Mouse (Mus musculus) midbrain, embryonic 16.5 days (tissue): ENCODE results near the gene Hoxd11. TPM values are rescaled to one million over a fixed set of nuclear protein-coding genes. Genes with fewer than 3 reads are reported as not detected.
A peak's percentile ranks its signal among the peaks of the same experiment; 100 is the strongest.

Experiments used
- ATAC-seq: fragments of 200-750 bp; cut with Nextera tagmentation; 2 replicates; pipeline ENCODE4 v1.8.0; 2017; ENCODE audit warnings: moderate TSS enrichment
- H3K27ac ChIP-seq: fragments of 300-500 bp; sonication (generic); 2 replicates; pipeline ENCODE4 v1.5.1; 2014; ENCODE audit warnings: mild to moderate bottlenecking, low read length, mixed read lengths
- H3K27me3 ChIP-seq: fragments of 300-500 bp; sonication (generic); 2 replicates; pipeline ENCODE4 v1.6.1; 2014; ENCODE audit warnings: low read depth, low read length, mixed read lengths; ENCODE audit not compliant: control insufficient read depth, insufficient read depth
- H3K36me3 ChIP-seq: fragments of 300-500 bp; sonication (generic); 2 replicates; pipeline ENCODE4 v1.6.1; 2014; ENCODE audit warnings: mild to moderate bottlenecking, low read length, moderate library complexity, mixed read lengths; ENCODE audit not compliant: control insufficient read depth, insufficient read depth
- H3K4me1 ChIP-seq: fragments of 300-500 bp; sonication (generic); 2 replicates; pipeline ENCODE4 v1.6.1; 2014; ENCODE audit warnings: mild to moderate bottlenecking, low read length, mixed read lengths; ENCODE audit not compliant: control insufficient read depth, insufficient read depth
- H3K4me2 ChIP-seq: fragments of 300-500 bp; sonication (generic); 2 replicates; pipeline ENCODE4 v1.6.1; 2014; ENCODE audit warnings: mild to moderate bottlenecking, low read length, mixed read lengths
- H3K4me3 ChIP-seq: fragments of 300-500 bp; sonication (generic); 2 replicates; pipeline ENCODE4 v1.5.1; 2014; ENCODE audit warnings: low read depth, mild to moderate bottlenecking, low read length, moderate library complexity, mixed read lengths
- H3K9ac ChIP-seq: fragments of 300-500 bp; sonication (generic); 2 replicates; pipeline ENCODE4 v1.6.1; 2014; ENCODE audit warnings: low read depth, low read length, mixed read lengths
- H3K9me3 ChIP-seq: fragments of 300-500 bp; sonication (generic); replicated peaks from 2 replicates; pipeline ENCODE4 v1.6.1; 2014; ENCODE audit warnings: mild to moderate bottlenecking, low read length, mixed read lengths; ENCODE audit not compliant: control insufficient read depth, poor library complexity, severe bottlenecking
- WGBS: fragments of 180-500 bp; shearing (Covaris S2); extraction: QIAGEN DNeasy Blood & Tissue Kit; methylation state at CpG from one replicate; pipeline ENCODE4 v1.1.7; 2014; 5-methylcytosine and 5-hydroxymethylcytosine counted together
- polyA plus RNA-seq: library from polyadenylated mRNA; unstranded; fragments of >200 nt; fragmentation: Nextera tagmentation; extraction: Ambion mirVana; gene quantifications from 2 replicates; pipeline ENCODE4 v1.2.1, GENCODE M21; 2015

Hoxd11 gene
- polyA plus RNA-seq, 1 experiment from 2014 or later: not detected

DNA sequence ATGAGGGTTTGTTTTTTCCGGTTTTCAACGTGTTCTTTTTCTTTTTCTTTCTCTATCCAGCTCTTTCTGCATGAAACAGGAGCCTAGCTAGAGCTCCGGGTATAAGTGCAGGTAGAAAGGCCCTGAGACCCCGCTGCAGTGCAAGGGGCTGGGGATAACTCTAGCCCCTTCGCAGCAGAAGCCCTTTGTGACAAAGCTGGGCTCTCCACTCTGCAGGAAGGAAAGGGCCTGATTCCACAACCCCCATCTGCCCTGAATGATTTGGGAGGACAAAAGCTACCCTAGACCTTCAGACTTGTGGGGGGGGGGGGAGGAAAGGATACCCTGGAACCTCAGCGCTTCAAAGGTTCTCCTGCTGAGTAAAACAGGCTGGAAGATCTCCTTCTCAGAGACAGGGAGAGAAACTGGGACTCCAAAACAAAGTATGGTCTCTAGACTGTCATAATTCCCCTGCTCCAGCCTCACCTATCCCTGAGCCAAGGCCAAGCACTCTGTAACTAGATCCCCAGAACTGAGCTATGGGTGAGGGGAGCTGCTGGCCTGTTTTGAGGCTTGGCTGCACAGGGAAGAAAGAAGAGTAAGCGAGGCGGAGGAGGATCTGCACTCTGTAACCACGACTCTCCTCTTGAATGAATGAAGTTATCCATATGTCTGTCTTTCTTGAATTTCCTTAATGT lies 2.8 kb upstream of the Hoxd11 start:
- no peaks in the 10 kb centered on the region for H3K9me3 ChIP-seq
- peaks cover 97% of the 10 kb centered on the region for H3K27me3 ChIP-seq
- peaks cover 3% of the 10 kb centered on the region; the same call in 1 of the 2 replicates for H3K4me1 ChIP-seq
- WGBS: 3% methylated on average over 9 of the region's 9 CpGs
- H3K4me2 ChIP-seq: no peak overlapping the region
- no peak overlapping the region for H3K9ac ChIP-seq
- no peak for ATAC-seq
- H3K27ac ChIP-seq: no peak overlapping the region
- H3K4me3 ChIP-seq: no peak overlapping the region
- no peaks in the 10 kb centered on the region for H3K36me3 ChIP-seq

DNA sequence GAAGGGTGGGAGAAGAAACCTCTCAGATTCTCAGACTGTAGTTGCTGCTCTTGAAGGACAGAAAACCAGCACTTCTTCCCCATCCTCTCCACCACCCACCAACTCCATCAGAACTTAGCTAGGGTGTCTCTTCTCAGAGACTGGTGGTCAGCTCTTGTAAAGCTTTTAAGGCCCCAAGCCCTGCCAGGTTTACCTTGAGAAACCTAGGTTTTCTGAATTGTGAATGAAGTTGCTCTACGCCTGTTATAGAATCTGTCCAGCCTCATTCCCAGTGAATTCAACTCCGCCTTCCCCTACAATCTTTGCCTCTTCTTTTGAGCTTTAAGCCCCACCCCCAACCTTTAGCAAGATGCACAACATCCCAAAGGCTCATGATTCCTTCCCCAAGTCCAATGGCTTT lies 2.3 kb upstream of the Hoxd11 start:
- H3K27me3 ChIP-seq: peaks cover 98% of the 10 kb centered on the region
- ATAC-seq: no peak
- no peak overlapping the region for H3K27ac ChIP-seq
- H3K4me1 ChIP-seq: peaks cover 6% of the 10 kb centered on the region; the same call in 1 of the 2 replicates
- no peaks in the 10 kb centered on the region for H3K9me3 ChIP-seq
- no peak overlapping the region for H3K9ac ChIP-seq
- 15% methylated on average over 2 of the region's 2 CpGs for WGBS
- H3K4me3 ChIP-seq: no peak overlapping the region
- H3K4me2 ChIP-seq: no peak overlapping the region
- H3K36me3 ChIP-seq: no peaks in the 10 kb centered on the region

DNA sequence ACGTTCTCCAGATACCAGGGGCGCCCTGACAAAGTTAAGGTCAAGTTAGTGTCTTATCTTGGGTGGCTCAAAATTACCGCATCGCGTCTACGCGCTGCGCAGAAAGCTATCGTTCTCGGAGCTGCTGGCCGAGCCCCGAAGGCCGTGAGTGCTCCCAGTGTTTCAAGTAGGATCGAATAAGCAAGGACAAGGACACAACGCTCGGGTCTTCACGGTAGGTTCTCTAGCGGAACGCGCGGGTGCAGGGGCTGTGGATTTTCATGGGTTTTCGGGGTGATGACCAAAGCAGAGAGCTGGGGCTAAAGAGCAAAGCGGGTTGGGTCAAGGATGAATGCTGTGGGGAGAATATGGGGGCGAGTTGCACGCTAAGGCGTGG lies 227 bp downstream of the Hoxd11 start:
- under 1% methylated on average over 26 of the region's 26 CpGs for WGBS
- no peak for ATAC-seq
- no peak overlapping the region for H3K4me3 ChIP-seq

DNA sequence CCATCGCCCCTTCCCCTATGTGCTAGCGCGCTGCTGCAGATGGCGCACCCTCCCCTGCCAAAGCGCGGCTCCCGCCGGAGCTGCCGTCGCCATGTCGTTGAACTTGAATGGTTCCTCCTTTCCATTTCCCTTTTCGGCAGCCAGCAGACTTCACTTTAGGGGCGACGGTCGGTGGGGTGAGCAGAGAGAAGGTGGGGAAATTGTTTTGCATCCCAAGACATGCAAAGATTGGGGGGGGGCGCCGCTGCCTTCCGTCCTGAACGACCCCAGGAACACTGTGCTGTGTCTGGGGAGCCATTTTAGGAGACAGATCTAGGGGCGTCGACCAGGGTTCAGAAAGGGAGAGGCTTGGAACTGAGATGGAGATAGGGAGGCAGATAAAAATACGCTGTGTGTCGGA lies 623 bp downstream of the Hoxd11 start:
- WGBS: under 1% methylated on average over 23 of the region's 23 CpGs
- no peaks in the 10 kb centered on the region for H3K9me3 ChIP-seq
- H3K4me3 ChIP-seq: no peak overlapping the region
- H3K4me2 ChIP-seq: no peak overlapping the region
- 0 out of 2 replicates have a peak, but pooled peaks cover 6% of the 10 kb centered on the region for H3K4me1 ChIP-seq
- no peak overlapping the region for H3K9ac ChIP-seq
- H3K36me3 ChIP-seq: no peaks in the 10 kb centered on the region
- peaks cover 99% of the 10 kb centered on the region for H3K27me3 ChIP-seq
- H3K27ac ChIP-seq: no peak overlapping the region
- no peak for ATAC-seq

More for the DNA sequence above, 227 bp downstream of the Hoxd11 start:
- Histone ChIP-seq H3K4me2 (no peak overlapping the region), H3K4me1 (0 out of 2 replicates have a peak, but pooled peaks cover 6% of the 10 kb centered on the region), H3K36me3 (no peaks in the 10 kb centered on the region), H3K27me3 (peaks cover 97% of the 10 kb centered on the region), H3K27ac (no peak overlapping the region), H3K9ac (no peak overlapping the region), H3K9me3 (no peaks in the 10 kb centered on the region)

DNA sequence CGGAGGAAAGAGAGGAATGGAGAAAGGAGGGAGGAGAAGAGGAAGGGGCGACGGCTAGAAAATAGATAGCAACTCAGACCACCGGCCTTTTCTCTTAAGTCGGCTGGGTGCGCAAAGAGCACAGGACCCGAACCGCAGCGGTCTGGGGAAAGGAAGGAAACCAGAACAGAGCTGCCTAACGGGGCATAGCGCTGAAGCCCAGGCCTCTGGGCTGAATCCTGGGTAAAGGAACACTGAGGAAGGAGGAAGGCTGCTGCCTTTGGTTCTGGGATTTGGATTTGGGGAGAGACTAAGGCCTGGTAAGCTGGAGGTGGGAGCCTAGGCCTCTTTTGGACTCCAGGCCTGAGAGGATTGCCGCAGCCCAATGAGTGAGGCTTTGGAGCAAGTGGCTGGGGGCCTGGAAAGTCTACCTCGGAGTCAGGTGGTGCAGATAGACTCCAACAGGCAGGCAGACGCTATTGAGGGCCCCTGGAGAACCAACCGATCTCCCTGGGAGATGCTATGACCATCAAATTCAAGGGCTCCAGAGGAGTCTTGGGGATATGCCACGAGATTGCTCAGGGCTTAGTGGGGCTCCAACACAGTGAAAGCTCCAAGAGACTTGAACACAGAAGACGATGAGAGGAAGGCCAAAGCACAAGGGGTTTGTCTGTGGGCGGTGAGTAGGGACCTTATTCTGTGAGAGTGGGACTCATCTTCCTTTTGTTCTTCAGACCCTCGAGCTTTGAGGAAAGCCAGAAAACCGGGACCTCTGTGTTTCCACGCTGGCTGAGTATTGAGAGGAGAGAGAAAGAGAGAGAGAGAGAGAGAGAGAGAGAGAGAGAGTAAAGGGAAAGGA lies 1.4 kb downstream of the Hoxd11 start:
- no peak for ATAC-seq
- H3K9ac ChIP-seq: no peak overlapping the region

DNA sequence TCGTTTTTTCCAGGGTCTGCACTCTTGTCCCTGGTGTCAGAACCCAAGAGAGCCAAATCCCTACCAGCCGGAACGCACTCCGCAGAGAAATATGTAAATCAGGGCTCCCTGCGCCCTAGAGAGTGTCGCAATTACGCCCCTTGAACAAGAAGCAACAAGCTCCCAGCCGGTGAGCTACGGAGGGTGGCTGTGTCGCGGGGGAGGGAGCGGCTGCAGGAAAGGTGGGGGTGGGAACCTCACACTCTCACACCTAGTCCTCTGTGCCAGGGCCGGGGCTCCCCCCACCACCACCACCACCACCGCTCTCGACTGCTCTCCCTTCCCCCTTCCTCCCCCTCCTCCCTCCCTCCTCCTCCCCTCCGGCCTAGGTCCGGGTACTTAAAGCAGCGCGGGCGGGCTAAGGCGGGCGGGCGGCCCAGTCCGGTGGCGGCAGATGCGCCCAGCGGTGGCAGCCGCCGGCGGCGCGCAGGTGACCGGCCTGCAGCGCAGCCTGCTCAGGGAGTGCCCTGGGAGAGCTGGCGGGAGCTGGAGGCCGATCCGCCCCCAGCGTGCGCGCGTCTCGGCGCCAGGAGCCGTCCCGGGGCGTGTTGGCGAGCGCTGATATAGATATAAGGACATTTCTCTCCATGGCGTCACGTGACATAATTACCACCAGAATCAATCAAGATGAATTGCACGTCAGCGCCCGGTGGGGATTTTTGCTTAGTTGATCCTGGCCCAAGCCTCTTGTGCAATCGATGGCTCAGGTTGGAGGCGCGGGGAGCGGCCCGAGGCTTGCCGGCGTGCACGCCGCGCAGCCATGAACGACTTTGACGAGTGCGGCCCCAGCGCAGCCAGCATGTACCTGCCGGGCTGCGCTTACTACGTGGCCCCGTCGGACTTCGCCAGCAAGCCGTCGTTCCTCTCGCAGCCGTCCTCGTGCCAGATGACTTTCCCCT lies 2.5 kb downstream of the Hoxd11 start:
- H3K4me2 ChIP-seq: peak overlapping the region; percentile 5
- H3K4me3 ChIP-seq: peak overlapping the region; percentile 18; the same call in 1 of the 2 replicates
- H3K4me1 ChIP-seq: 0 out of 2 replicates have a peak, but pooled peaks cover 6% of the 10 kb centered on the region
- H3K9me3 ChIP-seq: no peaks in the 10 kb centered on the region
- no peak overlapping the region for H3K9ac ChIP-seq
- H3K36me3 ChIP-seq: no peaks in the 10 kb centered on the region
- no peak overlapping the region for H3K27ac ChIP-seq
- WGBS: under 1% methylated on average over 71 of the region's 78 CpGs
- peak; percentile 25; the same call in 1 of the 2 replicates for ATAC-seq
- peaks cover 92% of the 10 kb centered on the region for H3K27me3 ChIP-seq

More for the DNA sequence above, 1.4 kb downstream of the Hoxd11 start:
- WGBS: under 1% methylated on average over 21 of the region's 21 CpGs
- H3K4me3 ChIP-seq: no peak overlapping the region
- H3K9me3 ChIP-seq: no peaks in the 10 kb centered on the region
- no peaks in the 10 kb centered on the region for H3K36me3 ChIP-seq
- no peak overlapping the region for H3K4me2 ChIP-seq
- H3K27ac ChIP-seq: no peak overlapping the region
- 0 out of 2 replicates have a peak, but pooled peaks cover 6% of the 10 kb centered on the region for H3K4me1 ChIP-seq
- peaks cover 98% of the 10 kb centered on the region for H3K27me3 ChIP-seq

DNA sequence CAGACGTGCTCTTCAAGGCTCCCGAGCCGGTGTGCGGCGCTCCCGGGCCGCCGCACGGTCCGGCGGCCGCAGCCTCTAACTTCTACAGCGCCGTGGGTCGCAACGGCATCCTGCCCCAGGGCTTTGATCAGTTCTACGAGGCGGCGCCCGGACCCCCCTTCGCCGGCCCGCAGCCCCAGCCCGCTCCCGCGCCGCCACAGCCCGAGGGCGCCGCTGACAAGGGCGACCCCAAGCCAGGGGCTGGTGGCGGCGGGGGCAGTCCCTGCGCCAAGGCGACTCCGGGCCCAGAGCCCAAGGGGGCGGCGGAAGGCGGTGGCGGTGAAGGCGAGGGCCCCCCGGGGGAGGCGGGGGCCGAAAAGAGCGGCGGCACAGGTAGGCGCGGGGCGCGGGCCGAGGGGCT lies 3.4 kb downstream of the Hoxd11 start:
- ATAC-seq: no peak
- Histone ChIP-seq H3K9me3 (no peaks in the 10 kb centered on the region), H3K4me3 (peak overlapping the region; percentile 18; the same call in 1 of the 2 replicates), H3K27me3 (peaks cover 90% of the 10 kb centered on the region), H3K27ac (no peak overlapping the region), H3K4me1 (0 out of 2 replicates have a peak, but pooled peaks cover 6% of the 10 kb centered on the region), H3K36me3 (no peaks in the 10 kb centered on the region), H3K9ac (no peak overlapping the region), H3K4me2 (no peak overlapping the region)
- under 1% methylated on average over 27 of the region's 51 CpGs for WGBS

DNA sequence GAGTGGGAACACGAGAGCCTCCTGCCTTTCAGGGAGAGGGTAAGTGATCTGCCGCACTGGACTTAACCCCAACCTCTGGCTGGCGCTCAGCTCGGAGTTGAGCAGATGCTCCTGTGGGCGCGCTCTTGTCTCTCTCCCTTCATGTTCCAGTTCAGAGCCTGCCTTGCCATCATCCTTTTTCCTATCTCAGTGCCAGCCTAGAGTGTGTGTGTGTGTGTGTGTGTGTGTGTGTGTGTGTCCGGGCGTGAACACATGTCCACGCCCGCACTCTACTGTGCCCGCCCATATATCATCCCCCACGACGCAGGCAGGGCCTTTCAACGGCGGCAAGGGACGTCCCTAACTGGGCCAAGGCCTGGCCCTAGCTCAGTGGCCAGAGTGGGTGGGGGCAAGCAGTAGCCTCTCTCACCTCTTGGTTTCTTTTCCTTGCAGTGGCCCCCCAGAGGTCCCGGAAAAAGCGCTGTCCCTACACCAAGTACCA lies 4.2 kb downstream of the Hoxd11 start:
- WGBS: under 1% methylated on average over 18 of the region's 18 CpGs
- Histone ChIP-seq H3K4me3 (no peak overlapping the region), H3K9ac (no peak overlapping the region), H3K27me3 (peaks cover 87% of the 10 kb centered on the region), H3K4me1 (0 out of 2 replicates have a peak, but pooled peaks cover 6% of the 10 kb centered on the region), H3K27ac (no peak overlapping the region), H3K4me2 (no peak overlapping the region), H3K9me3 (no peaks in the 10 kb centered on the region), H3K36me3 (no peaks in the 10 kb centered on the region)
- ATAC-seq: no peak
